Mouse (Mus musculus): ENCODE results near the gene Rere.

DNA sequence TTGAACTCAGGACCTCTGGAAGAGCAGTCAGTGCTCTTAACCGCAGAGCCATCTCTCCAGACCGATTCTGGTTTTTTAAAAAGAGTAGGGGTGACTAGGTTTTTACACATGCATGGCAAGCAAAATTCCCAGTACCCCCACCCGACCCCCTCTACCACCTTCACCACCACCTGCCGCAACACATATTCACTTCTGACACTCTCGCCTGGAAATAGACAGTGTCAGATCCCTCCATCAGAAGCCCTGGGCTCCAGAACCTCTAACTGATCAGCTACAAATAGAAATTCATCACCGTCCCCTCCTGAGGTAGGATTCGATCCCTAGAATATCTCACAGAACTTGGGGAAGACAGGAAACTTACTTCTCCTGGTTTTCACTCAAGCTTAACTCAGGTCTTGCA lies 21.9 kb upstream of the Rere start:
- TF ChIP-seq CTCF (IDR thresholded peaks at IDR 0.05; ENCODE audit: control insufficient read depth, insufficient read depth, low read length) = no peak
- no peak for TF ChIP-seq POLR2A (IDR thresholded peaks at IDR 0.05; ENCODE audit: borderline replicate concordance, control insufficient read depth, low read depth, low read length)

All from bone marrow, adult 2 months (tissue).